Mouse (Mus musculus) E14TG2a.4 (cell line): ENCODE data around the gene Gzme.
A peak's percentile ranks its signal among the peaks of the same experiment; 100 is the strongest.
"Not testable (repeated sequence)": the region's sequence is repeated elsewhere in the genome, so short reads cannot be mapped to it uniquely, and the experiment has no call there.

Experiments used
- H3K27me3 ChIP-seq: 2 replicates; pipeline ENCODE4 v1.6.1; 2014; ENCODE audit warnings: low read length, control low read depth; ENCODE audit not compliant: insufficient read depth
- H3K36me3 ChIP-seq: 2 replicates; pipeline ENCODE4 v1.6.1; 2014; ENCODE audit warnings: low read length, control low read depth; ENCODE audit not compliant: insufficient read depth
- H3K4me1 ChIP-seq: replicated peaks from 2 replicates; pipeline ENCODE4 v1.6.1; 2014; ENCODE audit warnings: low read depth, low read length, control low read depth
- H3K4me3 ChIP-seq: replicated peaks from 2 replicates; pipeline ENCODE4 v1.5.1; 2014; ENCODE audit warnings: mild to moderate bottlenecking, low read length
- H3K9me3 ChIP-seq: 2 replicates; pipeline ENCODE4 v1.6.1; 2014; ENCODE audit warnings: low read length, control low read depth
- CTCF ChIP-seq: conservative IDR thresholded peaks from 2 replicates; pipeline ENCODE4 v1.5.1; 2014; ENCODE audit warnings: low read length
- NANOG ChIP-seq: IDR thresholded peaks from 2 replicates; pipeline ENCODE4 v1.6.1; 2014; ENCODE audit warnings: borderline replicate concordance, low read length, mixed read lengths
- POU5F1 ChIP-seq: IDR thresholded peaks from 2 replicates; pipeline ENCODE4 v1.6.1; 2014; ENCODE audit warnings: low read length, borderline replicate concordance

Gene Gzme

GRCm38 (mm10) chr14:56120525-56120924 lies at the start of gene Gzme:
Gene Gzme (minus strand): TSS chr14:56120625.
- H3K4me1 ChIP-seq = no peaks in the 10 kb centered on the region
- H3K36me3 ChIP-seq = no peaks in the 10 kb centered on the region
- H3K27me3 ChIP-seq = peaks cover 14% of the 10 kb centered on the region
- TF ChIP-seq NANOG (no peak), POU5F1 (no peak), CTCF (no peak)
- no peak within 1 kb of the TSS for H3K4me3 ChIP-seq
- no peaks in the 10 kb centered on the region for H3K9me3 ChIP-seq

- Histone ChIP-seq H3K36me3 (no peaks in the 10 kb centered on the region), H3K27me3 (no peaks in the 10 kb centered on the region; the same call in 1 of the 2 replicates), H3K4me1 (peaks cover 12% of the 10 kb centered on the region), H3K4me3 (no peak overlapping the region), H3K9me3 (no peaks in the 10 kb centered on the region)
- TF ChIP-seq CTCF (no peak), POU5F1 (no peak), NANOG (no peak)
These were observed 47.6 kb upstream of the Gzme start for GRCm38 (mm10) chr14:56168009-56168408.

- Histone ChIP-seq H3K4me1 (peaks cover 6% of the 10 kb centered on the region), H3K36me3 (no peaks in the 10 kb centered on the region), H3K4me3 (no peak overlapping the region), H3K27me3 (no peaks in the 10 kb centered on the region), H3K9me3 (no peaks in the 10 kb centered on the region)
- no peak for TF ChIP-seq NANOG
- no peak for TF ChIP-seq POU5F1
- TF ChIP-seq CTCF = no peak
These were observed 41.7 kb upstream of the Gzme start for GRCm38 (mm10) chr14:56162109-56162508.

- H3K4me3 ChIP-seq, H3K27me3 ChIP-seq: not testable (repeated sequence)
These were observed 39.1 kb upstream of the Gzme start, which contains the start of gene Gzmg for GRCm38 (mm10) chr14:56159479-56159878. Gene Gzmg (minus strand): TSS chr14:56159579.

GRCm38 (mm10) chr14:56155340-56155739 lies 34.9 kb upstream of the Gzme start:
- no peaks in the 10 kb centered on the region for H3K9me3 ChIP-seq
- H3K36me3 ChIP-seq = no peaks in the 10 kb centered on the region
- no peaks in the 10 kb centered on the region for H3K4me1 ChIP-seq
- no peak overlapping the region for H3K4me3 ChIP-seq
- TF ChIP-seq NANOG (no peak), CTCF (peak; percentile 73)
- H3K27me3 ChIP-seq = no peaks in the 10 kb centered on the region

More at GRCm38 (mm10) chr14:56159479-56159878, 39.1 kb upstream of the Gzme start, which contains the start of gene Gzmg:
- not testable (repeated sequence) for H3K36me3 ChIP-seq, H3K9me3 ChIP-seq, H3K4me1 ChIP-seq

GRCm38 (mm10) chr14:56133675-56134074 lies 13.2 kb upstream of the Gzme start:
- H3K4me1 ChIP-seq, H3K4me3 ChIP-seq, H3K27me3 ChIP-seq, H3K36me3 ChIP-seq, H3K9me3 ChIP-seq: not testable (repeated sequence)

- H3K9me3 ChIP-seq, H3K4me1 ChIP-seq, H3K36me3 ChIP-seq, H3K27me3 ChIP-seq, H3K4me3 ChIP-seq: not testable (repeated sequence)
These were observed 12.1 kb upstream of the Gzme start, which contains the start of gene Gzmd for GRCm38 (mm10) chr14:56132508-56132907. Gene Gzmd (minus strand): TSS chr14:56132608.

- Histone ChIP-seq H3K9me3 (no peaks in the 10 kb centered on the region), H3K4me1 (no peaks in the 10 kb centered on the region), H3K27me3 (no peaks in the 10 kb centered on the region), H3K4me3 (no peak overlapping the region), H3K36me3 (no peaks in the 10 kb centered on the region)
- TF ChIP-seq POU5F1 (no peak), NANOG (no peak), CTCF (peak; percentile 70)
These were observed 7.9 kb upstream of the Gzme start for GRCm38 (mm10) chr14:56128341-56128740.

- TF ChIP-seq CTCF (no peak), POU5F1 (no peak), NANOG (no peak)
- H3K4me1 ChIP-seq = no peaks in the 10 kb centered on the region
- peaks cover 4% of the 10 kb centered on the region; the same call in 1 of the 2 replicates for H3K27me3 ChIP-seq
- no peak overlapping the region for H3K4me3 ChIP-seq
- no peaks in the 10 kb centered on the region for H3K36me3 ChIP-seq
- H3K9me3 ChIP-seq = no peaks in the 10 kb centered on the region
These were observed 3.1 kb upstream of the Gzme start for GRCm38 (mm10) chr14:56123516-56123915.

GRCm38 (mm10) chr14:56115531-56116310 lies 4.7 kb downstream of the Gzme start:
- peak overlapping the region; percentile 74 for H3K4me3 ChIP-seq
- not testable (repeated sequence) for H3K36me3 ChIP-seq, H3K4me1 ChIP-seq, H3K9me3 ChIP-seq
- H3K27me3 ChIP-seq = peaks cover 14% of the 10 kb centered on the region
